Mouse (Mus musculus): ENCODE results near the gene Zfp91. TPM values are rescaled to one million over a fixed set of nuclear protein-coding genes. Genes with fewer than 3 reads are reported as not detected.

Zfp91 gene
- 21.8 and 24.6 TPM in 2 replicates for polyA plus RNA-seq (2012; rRNA removed)

DNA sequence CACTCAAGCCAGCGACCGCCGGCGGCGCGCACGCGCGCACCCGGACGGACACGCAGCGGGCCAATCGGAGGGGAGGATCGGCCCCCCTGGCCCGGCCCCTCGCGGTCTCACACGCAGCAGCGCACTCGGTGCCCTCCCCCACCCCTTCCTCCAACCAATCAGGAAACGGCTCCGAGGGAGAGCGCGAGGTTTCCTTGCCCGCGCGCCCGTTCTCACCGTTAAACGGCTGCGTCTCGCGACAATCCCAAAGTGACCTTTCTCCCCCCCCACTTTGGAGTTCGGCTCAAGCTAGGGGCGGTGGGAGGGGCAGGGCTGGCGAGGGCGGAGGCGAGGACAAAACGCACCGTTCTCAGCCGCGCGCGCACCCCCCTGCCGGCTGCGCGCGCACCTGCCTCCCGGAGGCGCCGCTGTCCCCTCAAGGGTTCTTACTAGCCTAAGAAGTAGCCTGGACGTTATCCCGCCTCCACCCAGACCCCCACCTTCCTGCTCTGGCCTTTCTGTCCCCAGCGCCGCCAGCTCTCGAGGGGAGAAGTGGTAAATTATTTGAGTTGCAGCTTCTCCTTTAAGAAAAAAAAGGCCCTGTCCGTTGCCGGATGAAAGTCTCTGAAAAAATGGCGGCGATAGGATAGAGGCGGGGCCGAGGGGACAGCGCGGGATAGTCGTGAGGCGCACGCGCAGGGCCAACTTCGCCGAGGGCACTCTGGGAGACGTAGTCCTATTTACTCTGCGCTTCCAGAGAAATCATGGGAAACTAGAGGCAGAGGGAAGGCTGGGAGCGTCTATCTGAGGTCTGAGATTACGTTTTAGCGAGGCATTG lies at the start of gene Zfp91, which contains the start of gene Lpxn:
Gene Zfp91, minus strand, starts transcription at position 616 of the 817 bp plus-strand sequence.
Gene Lpxn, plus strand, starts transcription at position 683 of the 817 bp plus-strand sequence.
- DNase-seq (ENCODE audit: low read depth), result peak; percentile 84

DNA sequence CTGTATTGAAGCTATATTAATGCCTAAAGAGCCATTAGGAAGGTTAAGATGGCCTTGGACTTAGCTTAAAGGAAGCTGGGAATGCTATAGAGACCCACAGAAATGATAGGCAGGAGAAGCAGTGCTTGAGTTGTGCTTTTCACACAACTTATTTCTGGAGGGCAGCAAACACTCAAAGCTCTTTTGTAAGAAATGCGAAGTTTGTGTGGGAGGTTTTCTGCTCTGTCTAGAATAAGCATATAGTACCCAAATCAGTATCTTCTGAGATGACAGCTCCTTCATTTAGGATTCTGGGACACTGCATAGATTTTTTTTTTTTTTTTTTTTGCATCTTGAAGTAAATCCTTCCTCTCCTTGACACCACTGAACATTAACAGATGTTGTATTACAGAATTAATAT lies 42.6 kb upstream of the Zfp91 start:
- no peak for DNase-seq (ENCODE audit: low read depth)

DNA sequence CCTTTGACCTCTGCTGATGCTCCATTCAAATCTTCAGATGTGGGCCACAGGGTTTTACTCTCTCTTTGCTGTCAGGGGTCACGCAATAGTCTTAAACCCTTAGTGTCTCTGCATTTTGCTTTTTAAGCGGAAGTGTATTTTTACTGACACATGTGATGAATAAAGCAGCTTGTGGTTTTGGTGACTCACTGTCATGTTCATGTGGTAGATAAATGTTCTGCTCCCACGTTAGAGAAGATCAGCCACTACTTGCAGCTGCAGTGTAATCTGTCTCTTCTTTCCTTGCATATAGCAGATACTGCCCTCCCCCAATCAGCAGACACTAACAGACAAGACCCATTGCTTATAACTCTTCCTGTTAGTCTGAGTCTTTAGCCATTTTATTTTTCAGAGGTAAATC lies 37.7 kb upstream of the Zfp91 start:
- no peak for DNase-seq (ENCODE audit: low read depth)

DNA sequence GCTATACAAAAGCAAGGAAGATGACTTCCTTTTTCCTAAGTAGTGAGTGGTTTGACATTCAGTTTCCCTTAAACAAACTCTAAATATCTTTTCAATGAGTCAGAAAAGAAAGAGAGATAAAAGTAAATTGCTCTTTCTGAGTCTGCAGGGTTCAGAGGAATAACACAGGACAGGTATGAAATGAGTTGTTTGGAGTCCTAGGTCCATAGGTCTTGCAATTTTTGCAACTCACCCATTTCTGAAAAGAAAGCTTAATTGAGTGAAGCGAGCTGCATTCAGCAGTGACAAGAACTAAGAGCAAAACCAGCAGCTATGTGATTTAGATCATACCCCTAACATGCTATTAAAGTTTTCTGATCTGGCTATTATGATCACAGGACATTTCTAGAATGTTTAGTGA lies 35.6 kb upstream of the Zfp91 start:
- no peak for DNase-seq (ENCODE audit: low read depth)

DNA sequence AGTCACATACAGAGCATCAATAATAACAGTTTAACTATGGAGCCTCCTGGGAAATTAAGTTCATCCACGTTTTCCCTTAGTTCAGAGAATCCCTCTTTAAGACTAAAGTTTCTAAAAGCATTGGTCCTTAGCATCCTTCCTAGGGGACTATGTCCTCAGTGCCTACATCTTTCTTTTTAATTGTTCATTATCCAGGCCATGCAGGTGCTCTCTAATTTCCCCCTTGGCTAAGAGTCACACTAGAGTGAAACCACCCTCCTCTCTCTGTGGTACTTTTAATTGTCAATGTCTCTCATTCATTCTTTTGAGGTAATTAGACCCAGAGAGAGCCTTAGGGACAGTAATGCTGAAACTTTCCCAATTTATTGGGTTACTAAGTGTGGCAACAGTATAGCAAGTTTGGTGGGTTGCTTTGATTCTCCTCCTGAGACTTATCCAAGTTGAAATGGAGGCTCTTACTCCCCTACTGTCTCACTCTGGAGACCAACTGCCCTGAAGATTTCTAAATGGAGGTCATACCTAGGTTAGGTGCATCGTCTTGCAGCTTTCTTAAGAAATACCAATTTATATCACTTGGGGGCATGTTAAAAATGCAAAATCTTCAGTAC lies 35.0 kb upstream of the Zfp91 start:
- DNase-seq (ENCODE audit: low read depth), result no peak

DNA sequence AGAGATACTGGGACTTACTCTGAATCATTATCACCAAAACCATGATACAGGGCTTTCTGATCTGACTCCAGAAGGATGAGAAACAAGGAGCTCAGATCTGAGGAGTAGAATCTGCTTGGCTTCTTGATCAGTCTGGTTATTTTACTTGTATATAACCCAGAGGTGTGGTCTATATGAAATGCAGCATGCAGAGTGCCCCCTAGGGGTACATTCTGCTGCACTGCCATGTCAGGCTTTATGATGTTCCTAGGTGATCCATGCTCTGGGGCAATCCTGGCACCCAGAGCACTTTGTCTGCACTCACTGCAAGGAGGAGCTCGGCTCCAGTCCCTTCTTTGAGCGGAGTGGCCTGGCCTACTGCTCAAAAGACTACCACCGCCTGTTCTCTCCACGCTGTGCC lies 28.6 kb upstream of the Zfp91 start:
- no peak for DNase-seq (ENCODE audit: low read depth)

DNA sequence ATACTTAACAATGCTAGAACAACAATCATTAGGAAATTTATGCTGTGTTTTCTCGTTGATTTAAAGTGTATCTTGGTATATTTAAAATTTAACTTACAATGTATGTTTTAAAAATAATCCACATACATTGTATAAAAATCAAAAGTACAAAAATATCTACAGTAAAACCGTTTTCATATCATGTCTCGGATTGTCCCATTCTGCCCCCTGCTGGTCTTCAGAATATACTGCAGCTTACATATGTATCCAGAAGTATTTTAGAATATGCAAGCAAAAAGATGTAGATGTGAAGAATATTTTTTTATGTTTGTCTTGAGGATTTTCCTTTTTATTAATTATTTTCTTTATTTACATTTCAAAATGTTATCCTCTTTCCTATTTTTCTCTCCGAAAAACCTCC lies 24.5 kb upstream of the Zfp91 start:
- no peak for DNase-seq (ENCODE audit: low read depth)

DNA sequence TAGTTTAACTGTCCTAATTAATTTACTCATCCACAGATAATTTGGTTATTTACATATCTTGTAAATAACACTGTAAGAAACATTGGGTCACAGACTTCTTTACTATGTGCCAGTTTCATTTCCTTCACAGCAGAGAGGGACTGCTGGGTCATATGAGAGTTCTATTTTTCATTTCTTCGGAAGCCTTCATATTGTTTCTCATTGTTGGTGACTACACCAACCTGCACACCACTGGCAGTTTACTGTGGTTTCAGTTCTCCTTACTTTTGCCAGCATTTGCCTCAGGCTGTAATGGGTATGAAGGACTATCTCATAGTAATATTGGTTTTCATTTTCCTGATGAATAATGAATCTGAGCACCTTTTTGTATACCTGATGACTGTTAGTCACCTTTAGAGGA lies 22.6 kb upstream of the Zfp91 start:
- DNase-seq (ENCODE audit: low read depth), result no peak

DNA sequence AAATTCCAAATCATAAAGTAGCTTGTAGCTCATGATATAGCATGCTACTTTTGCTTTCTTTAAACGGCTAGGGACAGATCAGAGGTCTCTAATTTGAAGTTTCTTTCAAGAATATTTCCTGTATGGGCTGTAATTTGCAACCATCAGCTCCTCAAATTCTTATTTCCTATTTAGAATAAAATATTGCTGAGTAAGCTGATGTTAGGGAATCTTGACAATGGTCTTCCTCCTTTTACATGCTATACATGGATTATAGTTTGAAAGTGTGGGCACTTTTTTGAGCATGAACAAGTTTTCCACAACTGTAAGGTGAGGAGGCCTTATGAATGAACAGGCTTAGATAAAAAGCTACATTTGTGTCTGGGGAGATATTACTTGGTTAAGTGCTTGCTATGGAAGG lies 18.0 kb upstream of the Zfp91 start:
- DNase-seq (ENCODE audit: low read depth), result no peak

DNA sequence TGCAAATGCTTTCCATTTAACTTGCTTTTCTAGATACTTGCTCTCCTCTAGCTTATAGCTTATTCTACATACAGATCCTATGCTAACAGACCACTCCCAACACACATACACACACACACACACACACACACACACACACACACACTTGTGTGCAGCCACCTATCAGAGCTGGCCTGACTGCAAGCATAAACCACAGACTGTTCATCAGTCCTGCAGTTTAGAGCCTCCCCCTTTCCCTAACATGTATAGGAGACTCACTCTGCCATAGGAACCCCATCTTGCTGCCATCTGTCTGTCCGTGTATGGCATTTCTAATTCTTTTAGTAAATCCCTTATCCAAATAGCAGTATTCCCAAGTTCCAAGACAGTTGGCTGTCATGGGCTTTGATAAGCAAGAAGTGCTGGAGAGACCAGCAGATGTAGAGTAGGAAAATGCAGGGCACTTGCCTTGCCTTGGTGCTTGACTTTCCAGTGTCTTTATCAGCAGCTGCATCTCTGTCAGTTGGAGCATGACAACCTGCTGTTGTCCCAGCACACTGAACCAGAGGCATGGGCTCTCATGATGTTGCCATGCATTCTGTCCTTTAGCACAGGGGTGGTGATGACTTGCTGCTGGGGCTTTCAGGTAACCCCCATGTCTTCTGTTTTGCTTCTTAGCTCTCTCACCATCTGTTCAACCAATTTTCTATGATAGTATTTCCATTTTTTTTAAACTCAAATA lies 16.9 kb upstream of the Zfp91 start:
- no peak for DNase-seq (ENCODE audit: low read depth)

DNA sequence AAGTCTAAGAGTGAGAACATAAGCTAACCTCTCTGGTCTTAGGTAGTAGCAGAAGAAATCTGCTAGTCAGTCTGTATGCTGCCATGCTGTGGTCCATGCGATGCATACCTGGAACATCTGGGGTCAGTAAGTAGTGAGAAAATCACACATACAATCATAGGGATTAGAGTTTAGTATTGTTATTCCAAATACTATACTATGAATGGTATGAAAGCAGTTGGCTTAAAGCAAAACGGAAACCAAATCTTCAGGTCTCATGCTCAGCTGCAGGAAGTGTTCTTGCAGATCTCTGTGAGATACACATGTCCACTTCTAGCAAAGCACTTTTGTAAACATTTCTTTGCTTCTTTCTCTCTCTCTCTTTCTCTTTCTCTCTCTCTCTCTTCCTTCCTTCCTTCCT lies 10.3 kb upstream of the Zfp91 start:
- DNase-seq (ENCODE audit: low read depth), result no peak

DNA sequence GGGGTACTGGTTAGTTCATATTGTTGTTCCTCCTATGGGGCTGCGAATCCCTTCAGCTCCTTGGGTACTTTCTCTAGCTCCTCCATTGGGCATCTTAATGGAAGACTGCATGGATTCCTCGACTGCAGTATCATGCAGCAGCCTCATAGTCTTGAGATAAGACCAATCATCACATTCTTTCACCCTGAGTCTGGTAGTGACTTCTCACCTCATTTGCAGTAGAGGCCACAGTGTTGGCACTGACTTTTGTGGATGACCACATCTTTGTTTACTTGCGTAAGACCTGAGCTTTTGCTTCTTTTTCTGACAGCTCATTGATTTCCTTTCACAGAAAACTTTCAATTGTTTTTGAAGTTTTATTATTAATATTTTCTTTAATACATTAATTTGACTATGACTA lies 9.8 kb upstream of the Zfp91 start:
- DNase-seq (ENCODE audit: low read depth), result no peak

DNA sequence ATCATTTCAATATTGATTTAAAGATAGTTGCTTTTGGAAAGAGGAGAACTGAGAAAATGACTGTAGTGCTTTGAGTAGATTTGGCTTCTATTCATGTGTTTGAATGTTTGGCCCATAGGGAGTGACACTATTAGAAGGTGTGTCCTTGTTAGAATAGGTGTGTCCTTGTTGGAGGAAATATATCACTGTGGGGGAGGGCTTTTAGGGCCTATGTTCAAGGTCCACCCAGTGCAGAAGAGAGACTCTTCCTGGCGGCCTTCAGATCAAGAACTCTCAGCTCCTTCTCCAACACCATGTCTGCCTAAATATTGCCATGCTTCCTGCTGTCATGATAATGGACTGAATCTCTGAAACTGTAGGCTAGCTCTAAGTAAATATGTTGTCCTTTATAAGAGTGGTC lies 8.3 kb upstream of the Zfp91 start:
- DNase-seq (ENCODE audit: low read depth), result no peak

DNA sequence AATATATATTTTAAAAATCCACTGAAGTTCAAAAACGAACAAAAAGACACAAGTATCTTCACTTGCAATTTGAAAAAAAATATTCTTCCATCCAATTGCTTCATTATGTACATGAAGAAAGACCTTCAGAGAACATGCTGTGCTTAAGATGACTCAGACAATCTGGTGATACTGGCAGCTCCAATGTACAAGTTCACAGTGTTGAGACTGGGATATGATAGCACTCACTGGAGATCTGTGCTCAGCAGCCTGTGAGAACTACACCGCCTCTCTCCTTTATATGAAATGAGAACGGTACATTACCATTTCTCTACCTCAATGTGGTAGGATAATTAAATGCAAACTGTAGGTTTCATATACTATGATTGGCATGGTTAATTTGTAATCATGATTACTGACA lies 6.9 kb upstream of the Zfp91 start:
- DNase-seq (ENCODE audit: low read depth), result no peak

DNA sequence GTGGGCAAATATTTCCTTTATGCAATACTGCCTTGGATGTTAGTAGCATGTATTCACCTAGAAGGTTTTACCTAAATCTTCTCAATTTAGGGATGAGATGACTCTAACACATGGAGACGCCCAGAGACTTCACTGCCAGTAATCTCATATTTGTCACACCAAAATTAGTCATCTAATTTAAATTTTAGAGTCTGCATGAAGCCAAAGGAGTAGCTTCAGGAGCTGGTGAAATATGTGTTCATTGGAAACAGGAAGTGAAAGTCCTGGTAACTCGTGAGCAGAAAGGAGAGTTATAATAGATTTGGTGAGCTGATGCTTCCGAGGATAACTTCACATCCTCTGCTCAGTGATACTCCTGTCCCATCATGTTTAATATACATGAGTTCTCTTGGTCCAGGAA lies 5.1 kb upstream of the Zfp91 start:
- no peak for DNase-seq (ENCODE audit: low read depth)

DNA sequence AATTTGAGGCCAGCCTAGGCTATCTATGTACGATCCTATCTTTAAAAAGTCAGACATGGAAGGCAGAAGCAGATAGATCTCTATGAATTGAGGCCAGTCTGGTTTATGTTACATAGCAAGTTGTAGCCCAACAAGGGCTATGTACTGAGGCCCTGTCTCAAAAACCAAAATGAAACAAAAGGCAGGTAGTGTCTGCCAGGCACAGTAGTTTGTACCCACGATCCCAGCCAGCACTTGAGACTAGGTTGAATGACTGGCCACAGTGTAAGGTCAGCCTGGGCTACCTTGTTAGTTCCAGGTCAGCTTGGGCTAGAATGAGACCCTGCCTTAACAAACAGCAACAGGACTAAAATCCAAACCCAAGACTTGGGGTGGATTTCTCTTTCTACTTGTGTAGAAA lies 4.7 kb upstream of the Zfp91 start:
- DNase-seq (ENCODE audit: low read depth), result no peak

DNA sequence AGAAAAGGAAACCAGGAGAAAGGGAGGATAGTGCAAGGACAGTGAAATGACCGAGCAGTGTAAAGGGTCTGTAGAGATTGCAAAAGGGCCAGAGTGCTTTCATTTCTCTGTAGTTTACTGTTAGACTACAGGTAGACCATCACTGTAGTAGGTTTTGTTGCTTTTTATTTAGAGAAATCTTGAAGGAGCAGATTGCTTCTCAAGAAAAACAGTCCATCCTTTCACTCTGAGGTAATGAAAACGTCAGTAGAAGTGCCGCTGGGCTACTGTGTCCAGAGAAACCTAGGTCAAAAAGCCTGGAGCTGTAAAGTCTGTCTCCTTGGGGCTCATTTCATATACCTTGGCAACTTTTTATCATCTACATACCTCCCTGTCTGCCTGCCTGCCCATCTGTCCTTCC lies 3.2 kb upstream of the Zfp91 start:
- no peak for DNase-seq (ENCODE audit: low read depth)

DNA sequence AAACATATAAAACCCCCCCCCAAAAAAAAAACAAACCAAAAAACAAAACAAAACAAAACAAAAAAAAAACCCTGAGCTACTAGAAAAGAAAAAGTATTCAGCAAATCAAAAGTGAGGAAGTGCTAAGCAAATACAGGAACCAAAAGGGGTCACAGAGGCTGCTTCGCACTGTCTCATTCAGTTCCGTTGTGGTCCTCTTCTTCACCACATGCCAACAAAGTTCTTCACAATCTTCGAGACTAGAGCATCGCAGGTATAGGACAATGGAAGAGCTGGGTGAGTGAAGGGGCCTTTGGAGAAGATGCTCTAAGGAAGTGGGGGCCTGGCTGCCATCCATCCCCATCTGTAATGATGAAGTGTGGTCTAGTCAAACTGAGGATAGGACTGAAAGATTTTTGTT lies 2.5 kb upstream of the Zfp91 start:
- no peak for DNase-seq (ENCODE audit: low read depth)

DNA sequence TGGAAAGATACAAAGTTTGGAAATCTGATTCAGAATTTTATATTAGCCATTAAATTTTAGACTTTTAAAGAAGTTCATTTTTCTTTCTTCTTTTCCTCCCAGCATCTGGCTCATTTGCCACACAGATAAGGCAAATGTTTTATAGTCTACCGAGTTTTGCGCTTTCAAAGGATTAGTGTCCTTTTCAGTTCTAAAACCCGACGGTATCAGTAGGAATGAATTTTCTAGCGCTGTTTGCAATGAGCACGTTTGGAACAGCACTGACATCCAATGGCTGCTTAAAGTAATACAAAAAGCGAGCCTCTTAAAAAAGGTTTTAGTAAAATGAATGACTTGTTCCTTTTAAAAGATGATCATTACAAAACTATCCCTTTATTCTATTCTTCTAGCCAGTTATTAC lies 1.1 kb upstream of the Zfp91 start:
- no peak for DNase-seq (ENCODE audit: low read depth)

DNA sequence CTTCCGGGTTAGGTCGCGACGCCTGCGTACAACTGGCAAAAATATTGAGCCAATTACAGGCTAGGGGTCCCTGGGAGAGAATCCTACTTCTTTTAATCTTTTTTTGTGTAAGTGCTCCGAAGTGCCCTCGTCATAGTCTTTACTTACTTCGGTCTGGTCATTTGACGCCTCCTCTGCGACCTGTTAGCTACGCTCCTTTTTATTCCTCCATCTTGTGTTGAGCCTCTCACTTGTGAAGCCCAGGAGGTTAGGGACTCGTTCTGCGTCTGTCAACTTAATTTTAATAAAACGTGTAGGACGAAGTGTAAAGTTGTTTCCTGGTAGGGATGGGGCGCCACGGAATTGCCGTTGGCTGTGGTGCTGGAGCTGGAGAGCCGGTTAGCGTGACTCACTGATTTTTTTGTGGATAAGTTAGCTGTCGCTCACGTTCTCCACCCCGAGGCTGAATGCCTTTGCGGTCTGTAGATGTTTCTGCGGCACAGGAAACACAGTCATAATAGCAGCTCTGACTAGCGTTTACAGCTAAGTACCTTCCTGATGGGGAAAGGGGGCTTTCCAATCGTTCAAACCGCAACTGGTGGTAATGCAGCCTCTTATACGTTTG lies 504 bp upstream of the Zfp91 start:
- DNase-seq (ENCODE audit: low read depth), result no peak

DNA sequence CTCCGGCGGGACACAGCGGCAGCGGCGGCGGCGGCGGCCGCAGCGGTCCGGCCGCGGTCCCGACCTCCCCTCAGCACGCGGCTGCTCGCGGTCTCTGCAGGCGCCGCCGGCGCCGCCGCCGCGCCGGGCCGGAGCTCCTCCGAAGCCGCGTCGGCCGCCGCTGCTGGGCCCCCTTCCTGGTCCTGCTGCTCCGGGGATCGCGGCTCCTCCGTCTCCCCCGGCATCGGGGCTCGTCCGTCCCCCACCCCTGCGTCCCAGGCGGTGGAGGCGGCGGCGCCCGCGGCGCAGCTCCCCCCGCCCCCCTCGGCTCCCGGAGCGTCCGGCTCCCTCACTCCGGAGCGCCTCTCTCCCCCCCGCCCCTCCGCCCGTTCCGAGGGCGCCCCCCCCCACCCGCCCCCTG lies 816 bp downstream of the Zfp91 start:
- DNase-seq (ENCODE audit: low read depth), result no peak

Data from gonadal fat pad, adult 2 months (tissue).